Mouse (Mus musculus): ENCODE data around the gene Zp3. TPM values are rescaled to one million over a fixed set of nuclear protein-coding genes. Genes with fewer than 3 reads are reported as not detected.
A peak's percentile ranks its signal among the peaks of the same experiment; 100 is the strongest.

Zp3 gene
- polyA plus RNA-seq (2012; rRNA removed), result 0.03 TPM in 1 of 2 replicates, not detected in the other
- not detected in 2 replicates for polyA plus RNA-seq (2014; fragmentation: Nextera tagmentation; extraction: Ambion mirVana)

GRCm38 (mm10) chr5:135979904-135980303 lies at the start of gene Zp3:
Zp3 (plus strand) TSS chr5:135980099.
- Histone ChIP-seq H3K4me2 (ENCODE audit: low read depth) (no peak within 1 kb of the TSS), H3K4me1 (replicated peaks; ENCODE audit: control insufficient read depth in 2 of 2, insufficient read depth in 2 of 2, low read length in 1 of 2) (peaks cover 4 to 8% of the 10 kb centered on the region in 2 experiments), H3K27ac (no peak within 1 kb of the TSS), H3K27me3 (ENCODE audit: control insufficient read depth, insufficient read depth, low read length) (no peaks in the 10 kb centered on the region), H3K36me3 (replicated peaks; ENCODE audit: control insufficient read depth, insufficient read depth, low read depth) (no peaks in the 10 kb centered on the region), H3K4me3 (ENCODE audit: insufficient read depth in 1 of 2, low read depth in 2 of 2, low read length in 2 of 2) (no peak within 1 kb of the TSS), H3K9me3 (ENCODE audit: control insufficient read depth, low read length) (no peaks in the 10 kb centered on the region), H3K9ac (replicated peaks) (no peak within 1 kb of the TSS)
- WGBS (ENCODE audit: insufficient replicate concordance), result 54% methylated on average over 8 of the region's 8 CpGs
- TF ChIP-seq EP300 (IDR thresholded peaks at IDR 0.05; ENCODE audit: low read depth), result no peak
- no peak for TF ChIP-seq CTCF (IDR thresholded peaks at IDR 0.05; ENCODE audit: low read depth)
- no peak for ATAC-seq (ENCODE audit: insufficient read depth)
- DNase-seq (ENCODE audit: low read depth in 3 of 3, low spot score in 3 of 3), result no peak

- Histone ChIP-seq H3K36me3 (replicated peaks; ENCODE audit: control insufficient read depth, insufficient read depth, low read depth) (peaks cover 37% of the 10 kb centered on the region), H3K27me3 (ENCODE audit: control insufficient read depth, insufficient read depth, low read length) (no peaks in the 10 kb centered on the region), H3K9ac (replicated peaks) (no peak overlapping the region), H3K4me3 (ENCODE audit: insufficient read depth in 1 of 2, low read depth in 2 of 2, low read length in 2 of 2) (no peak overlapping the region), H3K4me2 (ENCODE audit: low read depth) (no peak overlapping the region; the same call in 1 of the 2 replicates), H3K9me3 (ENCODE audit: control insufficient read depth, low read length) (no peaks in the 10 kb centered on the region), H3K4me1 (replicated peaks; ENCODE audit: control insufficient read depth in 2 of 2, insufficient read depth in 2 of 2, low read length in 1 of 2) (peaks cover 7 to 9% of the 10 kb centered on the region in 2 experiments), H3K27ac (no peak overlapping the region)
- WGBS (ENCODE audit: insufficient replicate concordance), result 85% methylated on average over 9 of the region's 9 CpGs
- DNase-seq (ENCODE audit: low read depth in 3 of 3, low spot score in 3 of 3) (no peak), ATAC-seq (ENCODE audit: insufficient read depth) (no peak)
- TF ChIP-seq CTCF (IDR thresholded peaks at IDR 0.05; ENCODE audit: low read depth) (no peak), EP300 (IDR thresholded peaks at IDR 0.05; ENCODE audit: low read depth) (no peak)
Observed at GRCm38 (mm10) chr5:135931526-135931925, 48.4 kb upstream of the Zp3 start.

- DNase-seq (ENCODE audit: low read depth in 3 of 3, low spot score in 3 of 3) (no peak), ATAC-seq (ENCODE audit: insufficient read depth) (no peak)
- H3K4me1 ChIP-seq (replicated peaks; ENCODE audit: control insufficient read depth in 2 of 2, insufficient read depth in 2 of 2, low read length in 1 of 2), result peaks cover 7 to 9% of the 10 kb centered on the region in 2 experiments
- TF ChIP-seq CTCF (IDR thresholded peaks at IDR 0.05; ENCODE audit: low read depth), result no peak
- TF ChIP-seq EP300 (IDR thresholded peaks at IDR 0.05; ENCODE audit: low read depth), result no peak
- peak overlapping the region; percentile 23 for H3K9ac ChIP-seq (replicated peaks)
- peak overlapping the region; percentile 70; the same call in 1 of the 2 replicates for H3K4me2 ChIP-seq (ENCODE audit: low read depth)
- WGBS (ENCODE audit: insufficient replicate concordance), result 85% methylated on average over 2 of the region's 2 CpGs
- H3K9me3 ChIP-seq (ENCODE audit: control insufficient read depth, low read length), result no peaks in the 10 kb centered on the region
- H3K27me3 ChIP-seq (ENCODE audit: control insufficient read depth, insufficient read depth, low read length), result no peaks in the 10 kb centered on the region
- no peak overlapping the region for H3K27ac ChIP-seq
- H3K4me3 ChIP-seq (ENCODE audit: insufficient read depth in 1 of 2, low read depth in 2 of 2, low read length in 2 of 2), result no peak overlapping the region; a peak in 1 of 4 replicates
- H3K36me3 ChIP-seq (replicated peaks; ENCODE audit: control insufficient read depth, insufficient read depth, low read depth), result peaks cover 37% of the 10 kb centered on the region
Observed at GRCm38 (mm10) chr5:135932359-135932758, 47.5 kb upstream of the Zp3 start.

- no peak for DNase-seq (ENCODE audit: low read depth in 3 of 3, low spot score in 3 of 3)
- Histone ChIP-seq H3K36me3 (replicated peaks; ENCODE audit: control insufficient read depth, insufficient read depth, low read depth) (peaks cover 34% of the 10 kb centered on the region), H3K4me3 (ENCODE audit: insufficient read depth in 1 of 2, low read depth in 2 of 2, low read length in 2 of 2) (peak overlapping the region; percentile 85 to 96), H3K27me3 (ENCODE audit: control insufficient read depth, insufficient read depth, low read length) (no peaks in the 10 kb centered on the region), H3K4me2 (ENCODE audit: low read depth) (peak overlapping the region; percentile 70), H3K9me3 (ENCODE audit: control insufficient read depth, low read length) (no peaks in the 10 kb centered on the region), H3K4me1 (replicated peaks; ENCODE audit: control insufficient read depth in 2 of 2, insufficient read depth in 2 of 2, low read length in 1 of 2) (peaks cover 7 to 9% of the 10 kb centered on the region in 2 experiments), H3K9ac (replicated peaks) (peak overlapping the region; percentile 73), H3K27ac (peak overlapping the region; percentile 92)
- no peak for TF ChIP-seq EP300 (IDR thresholded peaks at IDR 0.05; ENCODE audit: low read depth)
- TF ChIP-seq CTCF (IDR thresholded peaks at IDR 0.05; ENCODE audit: low read depth), result no peak
- no peak for ATAC-seq (ENCODE audit: insufficient read depth)
- 10% methylated on average over 12 of the region's 12 CpGs for WGBS (ENCODE audit: insufficient replicate concordance)
Observed at GRCm38 (mm10) chr5:135933222-135933899, 46.5 kb upstream of the Zp3 start.

GRCm38 (mm10) chr5:135933900-135934441 lies 45.9 kb upstream of the Zp3 start:
- peak overlapping the region; percentile 73 for H3K9ac ChIP-seq (replicated peaks)
- no peaks in the 10 kb centered on the region for H3K9me3 ChIP-seq (ENCODE audit: control insufficient read depth, low read length)
- WGBS (ENCODE audit: insufficient replicate concordance), result under 1% methylated on average over 35 of the region's 35 CpGs
- peaks cover 33% of the 10 kb centered on the region for H3K36me3 ChIP-seq (replicated peaks; ENCODE audit: control insufficient read depth, insufficient read depth, low read depth)
- peak overlapping the region; percentile 70 for H3K4me2 ChIP-seq (ENCODE audit: low read depth)
- DNase-seq (ENCODE audit: low read depth in 3 of 3, low spot score in 3 of 3) (peak in 2 of 3 experiments; percentile 44 to 65), ATAC-seq (ENCODE audit: insufficient read depth) (peak; percentile 69)
- H3K4me3 ChIP-seq (ENCODE audit: insufficient read depth in 1 of 2, low read depth in 2 of 2, low read length in 2 of 2), result peak overlapping the region; percentile 85 to 96
- H3K27ac ChIP-seq, result peak overlapping the region; percentile 92
- TF ChIP-seq CTCF (IDR thresholded peaks at IDR 0.05; ENCODE audit: low read depth) (no peak; the same call in 1 of the 2 replicates), EP300 (IDR thresholded peaks at IDR 0.05; ENCODE audit: low read depth) (0 out of 2 replicates have a peak, but pooled peaks have one; percentile 34)
- no peaks in the 10 kb centered on the region for H3K27me3 ChIP-seq (ENCODE audit: control insufficient read depth, insufficient read depth, low read length)
- H3K4me1 ChIP-seq (replicated peaks; ENCODE audit: control insufficient read depth in 2 of 2, insufficient read depth in 2 of 2, low read length in 1 of 2), result peaks cover 7 to 9% of the 10 kb centered on the region in 2 experiments

Data from liver, embryonic 14.5 days (tissue).